In the genomic region with DNA sequence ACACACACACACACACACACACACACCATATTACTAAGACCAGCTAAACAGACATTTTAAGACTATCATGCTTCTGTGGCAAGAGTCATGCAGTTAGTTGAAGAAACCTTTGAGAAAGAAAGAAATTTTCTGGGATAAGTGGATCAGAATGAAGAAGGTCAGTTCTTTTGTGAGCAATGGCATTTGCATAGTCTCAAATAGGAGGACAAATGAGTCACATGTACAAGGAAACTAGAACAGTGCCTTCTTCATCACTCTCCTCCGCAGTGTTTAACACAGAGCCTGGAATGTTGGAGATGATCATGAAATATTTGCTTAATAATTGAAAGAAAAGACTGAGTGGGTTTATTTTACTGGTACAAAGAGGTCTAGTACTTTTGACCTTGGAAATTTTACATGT, we compare ENCODE assay signal across 16 mouse cellular contexts.
"Had no signal": no experiment of that assay in that cellular context is flagged by ENCODE, and none has a peak within 500 bp of the region (broad histone marks: within the 10 kb centered on the region; RNA-seq: fewer than 3 reads in every experiment).

No protein-coding gene starts in this region.

- H3K9me3 ChIP-seq: neural tube, embryonic 13.5 days; neural tube, embryonic 15.5 days; stomach, embryonic 15.5 days had no signal

- H3K27ac ChIP-seq: neural tube, embryonic 13.5 days; neural tube, embryonic 15.5 days; stomach, embryonic 15.5 days; stomach, postnatal 0 days had no signal

- H3K4me3 ChIP-seq: neural tube, embryonic 13.5 days; neural tube, embryonic 15.5 days; stomach, embryonic 15.5 days had no signal

- H3K4me1 ChIP-seq: neural tube, embryonic 13.5 days; neural tube, embryonic 15.5 days; stomach, embryonic 15.5 days had no signal

- DNase-seq: retina, postnatal 1 day; right cerebral cortex, adult 18-20 months; right cerebral cortex, postnatal 14 days; right cerebral cortex, postnatal 25 days; right cerebral cortex, postnatal 4 days; spleen, adult 18-20 months; thymus, adult 18-20 months; thymus, adult 2 months; thymus, postnatal 14 days; thymus, postnatal 25 days; thymus, postnatal 36 days; thymus, postnatal 4 days had no signal

- H3K27me3 ChIP-seq: neural tube, embryonic 13.5 days; neural tube, embryonic 15.5 days; stomach, embryonic 15.5 days had no signal

- H3K36me3 ChIP-seq: neural tube, embryonic 13.5 days; neural tube, embryonic 15.5 days; stomach, embryonic 15.5 days had no signal
